Mouse (Mus musculus) Patski (cell line): ENCODE measurements around the gene Def6. TPM values are rescaled to one million over a fixed set of nuclear protein-coding genes. Genes with fewer than 3 reads are reported as not detected.

Source experiments
- ATAC-seq: fragments of 100-300 bp; one replicate; pipeline ENCODE4 v1.8.0; 2021
- CTCF ChIA-PET: fragments of 350-600 bp; sonication (Branson Sonifier 250); formaldehyde crosslinking; loops from one replicate; lab custom pipeline; 2022; ENCODE audit warnings: inconsistent platforms; lab: Charles Lee
- POLR2A ChIA-PET: fragments of 350-600 bp; sonication (Branson Sonifier 250); formaldehyde crosslinking; loops from one replicate; lab custom pipeline; 2022; ENCODE audit warnings: antibody characterized with exemption, inconsistent platforms; lab: Charles Lee
- DNase-seq: peaks from one replicate; pipeline ENCODE4 v3.0.0-alpha.2; 2011; ENCODE audit warnings: low read depth, low spot score
- H3K27me3 ChIP-seq: fragments of 371-371 bp; one replicate; pipeline ENCODE4 v1.5.1; 2021
- CTCF ChIP-seq: fragments of 100-300 bp; IDR thresholded peaks from one replicate; pipeline ENCODE4 v1.5.1; 2021
- in situ Hi-C: fragments of 300-500 bp; cut with MboI; formaldehyde crosslinking; loops from 3 replicates; pipeline ENCODE4 v1.11.1; 2018; ENCODE audit warnings: low pct_unique_long_range_greater_than_20kb, mixed read lengths
- polyA plus RNA-seq: library from polyadenylated mRNA; unstranded; gene quantifications from one replicate; pipeline ENCODE4 v1.2.3, GENCODE M21; 2021

Gene Def6
- polyA plus RNA-seq, 1 experiment from 2014 or later: 1.4 TPM

- DNase-seq: no peak
- no peak for ATAC-seq
- no peak for TF ChIP-seq CTCF
- POLR2A ChIA-PET: interaction anchor here (0.6 kb wide), 1 partner anchor 14 kb away, joined by 3 read pairs; no protein-coding TSS in a partner anchor
- CTCF ChIA-PET: interaction anchor here (1.2 to 1.4 kb wide), 2 partner anchors 10 to 37 kb away, joined by 4 read pairs; no protein-coding TSS in a partner anchor
- H3K27me3 ChIP-seq: no peaks in the 10 kb centered on the region
- in situ Hi-C loops: no loop called here
Measured at GRCm38 (mm10) chr17:28263181-28263894, 55.8 kb downstream of the Def6 start.

- ChIA-PET CTCF (no interaction called here), POLR2A (interaction anchor here (0.7 kb wide), 1 partner anchor 20 kb away, joined by 10 read pairs; no protein-coding TSS in a partner anchor)
- TF ChIP-seq CTCF: no peak
- no peaks in the 10 kb centered on the region for H3K27me3 ChIP-seq
- no peak for ATAC-seq
- no peak for DNase-seq
- in situ Hi-C loops: no loop called here
Measured at GRCm38 (mm10) chr17:28267251-28267650, 59.7 kb downstream of the Def6 start.

GRCm38 (mm10) chr17:28270165-28270564 lies 62.6 kb downstream of the Def6 start:
- H3K27me3 ChIP-seq: no peaks in the 10 kb centered on the region
- in situ Hi-C loops: no loop called here
- ChIA-PET CTCF (interaction anchor here (1.4 to 1.7 kb wide), 3 partner anchors 11 to 44 kb away, joined by 4 to 7 read pairs (median 5); no protein-coding TSS in a partner anchor), POLR2A (no interaction called here)
- ATAC-seq: no peak
- DNase-seq: no peak
- TF ChIP-seq CTCF: no peak

GRCm38 (mm10) chr17:28271537-28272266 lies 64.1 kb downstream of the Def6 start:
- CTCF ChIA-PET: interaction anchor here (1.4 kb wide), 1 partner anchor 37 kb away, joined by 3 read pairs; no protein-coding TSS in a partner anchor
- no peak for TF ChIP-seq CTCF
- no peak for ATAC-seq

GRCm38 (mm10) chr17:28272281-28272680 lies 64.7 kb downstream of the Def6 start:
- in situ Hi-C loops: no loop called here
- ChIA-PET CTCF (interaction anchor here (1.4 to 1.7 kb wide), 2 partner anchors 9 to 36 kb away, joined by 3 to 4 read pairs; no protein-coding TSS in a partner anchor), POLR2A (no interaction called here)
- DNase-seq (no peak), ATAC-seq (no peak)
- H3K27me3 ChIP-seq: no peaks in the 10 kb centered on the region
- TF ChIP-seq CTCF: no peak

More at GRCm38 (mm10) chr17:28271537-28272266, 64.1 kb downstream of the Def6 start:
- DNase-seq: no peak
- POLR2A ChIA-PET: no interaction called here
- H3K27me3 ChIP-seq: no peaks in the 10 kb centered on the region
- in situ Hi-C loops: no loop called here

DNA sequence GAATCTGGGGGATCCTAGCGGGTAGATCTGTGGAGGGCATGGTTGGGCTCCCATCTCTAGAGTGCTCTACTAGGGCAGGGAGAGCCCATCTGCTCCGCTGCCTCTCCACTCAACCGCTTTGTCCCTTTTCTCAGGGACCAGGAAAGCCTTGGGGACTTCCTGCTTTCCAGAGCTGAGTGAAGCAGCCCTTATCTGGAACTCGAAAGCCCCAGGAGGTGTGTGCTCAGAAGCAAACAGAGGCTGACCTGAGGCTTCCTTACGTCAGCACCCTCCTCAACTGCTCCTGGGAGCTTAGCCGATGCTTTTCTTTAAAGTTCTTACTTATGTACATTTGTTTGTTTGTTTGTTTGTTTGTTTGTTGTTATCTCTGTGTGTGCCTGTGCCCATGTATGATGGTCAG lies 65.3 kb downstream of the Def6 start:
- no peak for TF ChIP-seq CTCF
- POLR2A ChIA-PET: no interaction called here
- in situ Hi-C loops: no loop called here
- CTCF ChIA-PET: interaction anchor here (0.5 to 2.0 kb wide), 5 partner anchors 10 to 47 kb away, joined by 3 to 8 read pairs (median 4); no protein-coding TSS in a partner anchor
- DNase-seq: no peak
- H3K27me3 ChIP-seq: no peaks in the 10 kb centered on the region
- no peak for ATAC-seq

GRCm38 (mm10) chr17:28274739-28275138 lies 67.2 kb downstream of the Def6 start:
- POLR2A ChIA-PET: interaction anchor here (0.6 kb wide), 1 partner anchor 36 kb away, joined by 3 read pairs; no protein-coding TSS in a partner anchor
- in situ Hi-C loops: no loop called here
- H3K27me3 ChIP-seq: no peaks in the 10 kb centered on the region
- CTCF ChIA-PET: interaction anchor here (1.0 to 2.0 kb wide), 3 partner anchors 15 to 49 kb away, joined by 3 to 8 read pairs (median 3); no protein-coding TSS in a partner anchor
- DNase-seq (no peak), ATAC-seq (no peak)
- no peak for TF ChIP-seq CTCF

DNA sequence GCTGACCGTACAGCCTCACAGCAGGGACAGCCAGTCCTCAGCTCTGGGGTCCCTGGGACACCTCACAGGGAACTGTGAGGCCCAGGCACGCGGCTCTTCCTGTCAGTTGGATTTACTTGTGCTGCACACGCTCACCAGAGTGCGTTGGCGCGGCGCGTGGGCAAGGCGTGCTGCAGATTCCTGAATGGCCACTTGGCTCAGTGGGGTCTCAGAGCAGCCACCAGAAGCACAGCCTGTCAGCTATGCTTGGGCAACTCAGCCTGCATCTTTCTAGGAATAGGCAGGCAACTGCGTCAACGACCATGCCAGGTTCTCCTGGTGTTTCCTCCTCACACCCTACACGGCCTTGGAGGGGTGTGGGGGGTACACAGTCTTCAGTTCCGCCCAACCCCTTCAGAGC lies 69.6 kb downstream of the Def6 start:
- H3K27me3 ChIP-seq: no peaks in the 10 kb centered on the region
- no peak for TF ChIP-seq CTCF
- ChIA-PET CTCF (no interaction called here), POLR2A (no interaction called here)
- ATAC-seq: no peak
- in situ Hi-C loops: no loop called here
- DNase-seq: no peak

GRCm38 (mm10) chr17:28277721-28278120 lies 70.1 kb downstream of the Def6 start:
- no peak for TF ChIP-seq CTCF
- H3K27me3 ChIP-seq: no peaks in the 10 kb centered on the region
- in situ Hi-C loops: no loop called here
- POLR2A ChIA-PET: no interaction called here
- no peak for ATAC-seq
- CTCF ChIA-PET: interaction anchor here (1.6 kb wide), 1 partner anchor 45 kb away, joined by 5 read pairs; the partner anchor contains the start of gene Ppard
- DNase-seq: no peak

- DNase-seq: no peak
- no peak for ATAC-seq
- no peak for TF ChIP-seq CTCF
- H3K27me3 ChIP-seq: no peaks in the 10 kb centered on the region
- in situ Hi-C loops: no loop called here
- ChIA-PET CTCF (interaction anchor here (1.6 to 1.7 kb wide), 2 partner anchors 19 to 45 kb away, joined by 4 to 5 read pairs; partner anchors contain the start of gene Ppard), POLR2A (no interaction called here)
Measured at GRCm38 (mm10) chr17:28278156-28278555, 70.6 kb downstream of the Def6 start.

Other genes with a start within 250 kb of the Def6 start
- gene Tcp11, start 127.1 kb upstream of the Def6 start, polyA plus RNA-seq: 0.05 TPM
- 17.9 TPM for gene Scube3, start 65.6 kb upstream of the Def6 start, polyA plus RNA-seq
- gene Zfp523, start 30.6 kb upstream of the Def6 start, polyA plus RNA-seq: 65.9 TPM
- gene Ppard, start 24.9 kb downstream of the Def6 start, polyA plus RNA-seq: 30.9 TPM
- gene Fance, start 105.7 kb downstream of the Def6 start, polyA plus RNA-seq: 44.9 TPM
- gene Rpl10a, start 120.7 kb downstream of the Def6 start, polyA plus RNA-seq: 554 TPM
- 45.2 TPM for gene Tead3, start 143.0 kb downstream of the Def6 start, polyA plus RNA-seq
- gene Tulp1, start 157.4 kb downstream of the Def6 start, polyA plus RNA-seq: not detected